Mouse (Mus musculus) layer of hippocampus, postnatal 36 days (tissue): ENCODE measurements around the gene Stx12. TPM values are rescaled to one million over a fixed set of nuclear protein-coding genes. Genes with fewer than 3 reads are reported as not detected.
A peak's percentile ranks its signal among the peaks of the same experiment; 100 is the strongest.
"Not testable (repeated sequence)": the region's sequence is repeated elsewhere in the genome, so short reads cannot be mapped to it uniquely, and the experiment has no call there.

Source experiments
- DNase-seq, 2 experiments: peaks; one replicate each; pipeline ENCODE4 v3.0.0; 2022
- total RNA-seq, 2 experiments: library from RNA; stranded (reverse); gene quantifications; 2 replicates each; pipeline ENCODE4 v1.2.3; 2021

Gene Stx12
- 100 to 1,000 TPM; 102 to 108 TPM for total RNA-seq

- DNase-seq: peak; percentile 87
These were observed at the start of gene Stx12 for GRCm38 (mm10) chr4:132884064-132884843. Gene Stx12, minus strand, starts transcription at chr4:132884509.

GRCm38 (mm10) chr4:132932752-132933404 is 48.6 kb upstream of the Stx12 start:
- no peak for DNase-seq

- DNase-seq: no peak
These were observed 46.5 kb upstream of the Stx12 start for GRCm38 (mm10) chr4:132930784-132931183.

- not testable (repeated sequence) for DNase-seq
These were observed 42.2 kb upstream of the Stx12 start for GRCm38 (mm10) chr4:132926520-132926919.

GRCm38 (mm10) chr4:132922558-132923008 is 38.3 kb upstream of the Stx12 start, which contains the start of gene Fam76a:
Gene Fam76a, minus strand, starts transcription at chr4:132922558.
- DNase-seq: peak; percentile 100

GRCm38 (mm10) chr4:132922061-132922530 is 37.8 kb upstream of the Stx12 start:
- peak; percentile 35 to 59 for DNase-seq

- DNase-seq: no peak
These were observed 37.2 kb upstream of the Stx12 start for GRCm38 (mm10) chr4:132921488-132921887.

GRCm38 (mm10) chr4:132920171-132920570 is 35.9 kb upstream of the Stx12 start:
- no peak for DNase-seq

- DNase-seq: not testable (repeated sequence)
These were observed 34.2 kb upstream of the Stx12 start for GRCm38 (mm10) chr4:132918493-132918892.

- DNase-seq: no peak
These were observed 27.8 kb upstream of the Stx12 start for GRCm38 (mm10) chr4:132912156-132912555.

- no peak for DNase-seq
These were observed 21.6 kb upstream of the Stx12 start for GRCm38 (mm10) chr4:132905843-132906360.

GRCm38 (mm10) chr4:132904765-132905309 is 20.5 kb upstream of the Stx12 start:
- no peak for DNase-seq

- no peak for DNase-seq
These were observed 19.8 kb upstream of the Stx12 start for GRCm38 (mm10) chr4:132904071-132904470.

GRCm38 (mm10) chr4:132898197-132898596 is 13.9 kb upstream of the Stx12 start:
- DNase-seq: no peak

- DNase-seq: no peak
These were observed 10.1 kb upstream of the Stx12 start for GRCm38 (mm10) chr4:132894402-132894801.

- peak; percentile 22 to 37 for DNase-seq
These were observed 600 bp upstream of the Stx12 start for GRCm38 (mm10) chr4:132884844-132885374.

- no peak for DNase-seq
These were observed 697 bp downstream of the Stx12 start for GRCm38 (mm10) chr4:132883561-132884063.

GRCm38 (mm10) chr4:132874363-132875097 is 9.8 kb downstream of the Stx12 start:
- DNase-seq: no peak

- no peak for DNase-seq
These were observed 10.6 kb downstream of the Stx12 start for GRCm38 (mm10) chr4:132873481-132874362.

- no peak for DNase-seq
These were observed 13.2 kb downstream of the Stx12 start for GRCm38 (mm10) chr4:132871116-132871515.

GRCm38 (mm10) chr4:132864856-132865255 is 19.5 kb downstream of the Stx12 start:
- no peak for DNase-seq
